Mouse (Mus musculus) pancreas, adult 10 weeks (tissue): ENCODE results near the gene Hist3h2a. TPM values are rescaled to one million over a fixed set of nuclear protein-coding genes. Genes with fewer than 3 reads are reported as not detected.

Experiments used
- polyA plus RNA-seq: library from polyadenylated mRNA; stranded (reverse); fragments of 350-450 nt; fragmentation: Illumina TruSeq; extraction: RNeasy Lipid Tissue Mini Kit (QIAGEN cat#74804); gene quantifications from one replicate; pipeline ENCODE4 v1.2.3, GENCODE M21; 2015; ENCODE audit warnings: low read depth, low replicate concordance; ENCODE audit not compliant: insufficient read depth

Hist3h2a gene
- polyA plus RNA-seq = 4.9 TPM

DNA sequence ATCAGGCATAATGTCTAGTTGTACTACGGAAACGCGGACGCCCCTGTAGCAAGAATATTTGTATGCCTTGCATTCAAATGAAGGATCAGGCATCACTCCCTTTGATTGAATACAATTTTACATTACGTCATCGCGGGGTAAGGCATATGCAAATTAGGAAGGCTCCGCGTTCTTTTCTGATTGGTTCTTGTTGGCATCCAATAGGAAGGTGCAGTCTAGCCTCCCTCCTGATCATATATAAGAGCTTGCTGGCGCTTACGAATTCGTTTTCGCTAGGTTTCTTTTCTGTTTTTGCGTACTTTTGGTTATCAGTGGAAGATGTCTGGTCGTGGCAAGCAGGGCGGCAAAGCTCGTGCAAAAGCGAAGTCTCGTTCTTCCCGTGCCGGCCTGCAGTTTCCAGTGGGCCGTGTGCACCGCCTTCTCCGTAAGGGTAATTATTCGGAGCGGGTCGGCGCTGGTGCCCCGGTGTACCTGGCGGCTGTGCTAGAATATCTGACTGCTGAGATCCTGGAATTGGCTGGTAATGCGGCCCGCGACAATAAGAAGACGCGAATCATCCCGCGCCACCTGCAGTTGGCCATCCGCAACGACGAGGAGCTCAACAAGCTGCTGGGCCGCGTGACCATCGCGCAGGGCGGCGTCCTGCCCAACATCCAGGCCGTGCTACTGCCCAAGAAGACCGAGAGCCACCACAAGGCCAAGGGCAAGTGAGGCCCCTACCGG, at the start of gene Hist3h2a, which contains the start of gene Trim17:
Gene Hist3h2a (plus strand): TSS at position 266 of the 723 bp plus-strand sequence.
Gene Trim17 (plus strand): TSS at position 266 of the 723 bp plus-strand sequence.

DNA sequence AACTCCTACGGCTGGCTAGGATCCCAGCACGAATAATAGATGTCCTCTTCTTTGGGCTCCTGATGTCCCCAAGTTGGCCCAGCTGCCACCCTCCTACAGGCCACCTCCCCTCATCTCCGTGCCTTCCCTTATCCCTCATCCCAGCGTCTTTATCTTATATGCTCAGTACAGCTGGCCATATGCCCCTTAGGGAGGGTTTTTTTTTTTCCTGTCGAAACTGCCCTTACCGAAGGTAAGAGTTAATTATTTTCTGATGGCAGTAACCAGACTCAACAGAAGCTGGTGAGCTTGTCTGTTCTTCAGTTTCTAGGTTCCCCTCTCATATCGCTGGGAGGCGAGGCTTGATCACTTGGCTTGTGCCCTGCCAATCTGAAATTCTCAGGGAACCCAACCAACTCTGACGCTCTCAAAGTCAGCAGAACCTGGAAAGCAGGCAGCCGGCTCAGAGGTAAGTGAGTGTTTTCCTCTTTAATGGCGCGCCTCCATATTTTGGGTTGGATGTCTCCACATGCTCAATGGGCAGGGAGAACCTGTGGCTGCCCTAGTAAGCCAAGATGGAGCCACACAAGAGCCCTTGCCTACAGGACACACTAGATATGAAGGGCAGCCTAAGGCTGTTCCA, 36.6 kb upstream of the Hist3h2a start, which contains the start of gene Btnl10:
Gene Btnl10 (plus strand): TSS at position 164 of the 622 bp plus-strand sequence.

DNA sequence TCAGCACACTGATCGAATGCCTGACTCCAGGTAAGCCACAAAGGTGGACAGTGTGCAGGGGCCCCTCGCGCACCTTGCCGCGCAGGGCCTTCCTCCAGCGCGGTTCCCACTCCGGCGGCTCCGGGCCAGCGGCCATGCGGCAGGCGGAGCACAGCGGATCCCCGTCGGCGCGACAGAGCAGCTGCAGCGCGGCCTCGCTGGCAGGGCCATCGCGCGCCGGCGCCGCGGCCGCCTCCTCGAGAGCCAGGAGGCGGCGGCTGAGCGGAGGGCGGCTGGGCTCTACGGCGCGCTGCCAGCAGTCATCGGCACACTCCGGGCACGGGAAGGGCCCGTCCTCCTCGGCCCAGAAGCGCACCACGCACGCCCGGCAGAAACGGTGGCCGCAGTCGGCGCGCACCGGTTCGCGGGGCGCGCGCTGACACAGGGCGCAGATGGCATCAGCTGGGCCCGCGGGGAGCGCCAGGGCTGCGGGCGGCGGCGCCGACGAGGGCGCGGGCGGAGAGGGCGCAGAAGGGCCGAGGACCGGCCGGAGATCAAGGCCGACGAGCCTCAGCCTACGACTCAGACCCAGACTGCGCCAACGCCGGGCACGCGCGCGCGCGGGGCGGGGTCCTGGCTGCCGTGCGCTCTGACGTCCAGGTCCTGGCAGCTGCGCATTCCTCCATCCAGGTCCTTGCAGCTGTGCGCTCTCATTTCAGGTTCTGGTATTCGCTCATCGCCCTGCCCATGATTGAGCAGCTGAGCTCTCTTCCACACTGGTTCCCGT, 16.0 kb upstream of the Hist3h2a start, which contains the start of gene Rnf187:
Gene Rnf187 (minus strand): TSS at position 595 of the 766 bp plus-strand sequence.

DNA sequence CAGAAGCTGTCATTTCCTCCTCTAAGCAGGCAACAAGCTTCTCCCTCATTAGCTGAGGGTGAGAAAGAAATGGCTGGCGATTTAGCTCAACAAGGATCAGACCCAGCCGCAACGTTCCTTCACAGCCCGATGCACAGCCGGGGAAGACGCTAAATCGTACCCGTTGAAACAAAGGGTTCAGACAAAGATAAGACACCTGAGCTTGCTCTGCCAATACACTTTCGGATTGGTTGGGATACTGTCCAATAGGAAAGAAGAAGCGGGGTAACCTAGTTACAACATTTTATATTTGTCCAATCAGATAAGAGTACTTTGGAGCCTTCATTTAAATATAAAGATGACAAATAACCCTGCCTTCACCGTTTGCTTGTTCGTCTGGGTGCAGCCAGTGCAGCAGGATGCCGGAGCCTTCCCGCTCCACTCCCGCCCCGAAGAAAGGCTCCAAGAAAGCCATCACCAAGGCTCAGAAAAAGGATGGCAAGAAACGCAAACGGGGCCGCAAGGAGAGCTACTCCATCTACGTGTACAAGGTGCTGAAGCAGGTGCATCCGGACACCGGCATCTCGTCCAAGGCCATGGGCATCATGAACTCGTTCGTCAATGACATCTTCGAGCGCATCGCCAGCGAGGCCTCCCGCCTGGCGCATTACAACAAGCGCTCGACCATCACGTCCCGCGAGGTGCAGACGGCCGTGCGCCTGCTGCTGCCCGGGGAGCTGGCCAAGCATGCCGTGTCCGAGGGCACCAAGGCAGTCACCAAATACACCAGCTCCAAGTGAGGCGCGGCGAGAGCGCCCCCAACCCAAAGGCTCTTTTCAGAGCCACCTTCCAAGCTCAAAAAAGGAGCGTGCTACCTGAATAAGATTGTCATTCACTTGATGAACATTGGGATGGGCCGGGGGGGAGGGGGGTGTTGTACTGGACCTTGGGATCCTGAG, 5.7 kb upstream of the Hist3h2a start, which contains the start of gene Hist3h2ba:
Gene Hist3h2ba (plus strand): TSS at position 379 of the 938 bp plus-strand sequence.

DNA sequence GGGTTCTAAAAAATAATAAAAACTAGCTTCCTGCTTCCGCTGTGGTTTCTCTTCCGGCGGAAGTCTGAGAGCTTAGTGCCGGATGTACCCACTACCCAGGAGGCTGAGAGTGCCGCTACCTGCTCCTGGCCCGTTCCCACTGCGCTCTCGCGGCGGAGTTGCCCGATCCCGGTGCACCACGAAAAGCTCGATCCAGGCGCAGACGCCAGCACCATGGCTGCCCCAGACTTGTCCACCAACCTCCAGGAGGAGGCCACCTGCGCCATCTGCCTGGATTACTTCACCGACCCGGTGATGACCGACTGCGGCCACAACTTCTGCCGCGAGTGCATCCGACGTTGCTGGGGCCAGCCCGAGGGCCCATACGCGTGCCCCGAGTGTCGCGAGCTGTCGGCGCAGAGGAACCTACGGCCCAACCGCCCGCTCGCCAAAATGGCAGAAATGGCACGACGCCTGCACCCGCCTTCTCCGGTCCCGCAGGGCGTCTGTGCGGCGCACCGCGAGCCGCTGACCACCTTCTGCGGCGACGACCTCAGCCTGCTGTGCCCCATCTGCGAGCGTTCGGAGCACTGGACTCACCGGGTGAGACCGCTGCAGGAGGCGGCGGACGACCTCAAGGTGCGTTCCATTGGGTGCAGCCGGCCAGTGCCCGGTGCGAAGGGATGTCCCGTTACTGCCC, 23.7 kb downstream of the Hist3h2a start, which contains the start of gene Trim11:
Gene Trim11 (plus strand): TSS at position 67 of the 679 bp plus-strand sequence.

Other genes starting within 250 kb of the Hist3h2a start
- gene Olfr318, start 230.7 kb upstream of the Hist3h2a start, polyA plus RNA-seq = not detected
- not detected for gene Olfr317, start 215.5 kb upstream of the Hist3h2a start, polyA plus RNA-seq
- not detected for gene Olfr316, start 202.0 kb upstream of the Hist3h2a start, polyA plus RNA-seq
- gene Olfr315, start 181.5 kb upstream of the Hist3h2a start, polyA plus RNA-seq = not detected
- gene Olfr314, start 171.7 kb upstream of the Hist3h2a start, polyA plus RNA-seq = not detected
- 10.9 TPM for gene Fam183b, start 152.7 kb upstream of the Hist3h2a start, polyA plus RNA-seq
- not detected for gene Olfr313, start 139.7 kb upstream of the Hist3h2a start, polyA plus RNA-seq
- gene Olfr312, start 125.4 kb upstream of the Hist3h2a start, polyA plus RNA-seq = not detected
- not detected for gene Olfr311, start 115.4 kb upstream of the Hist3h2a start, polyA plus RNA-seq
- gene Gm12258, start 107.5 kb upstream of the Hist3h2a start, polyA plus RNA-seq = 3.5 TPM
- 2.1 TPM for gene 2810021J22Rik, start 87.5 kb upstream of the Hist3h2a start, polyA plus RNA-seq
- 0.94 TPM for gene Zfp39, start 50.5 kb upstream of the Hist3h2a start, polyA plus RNA-seq
- not detected for gene Btnl10, start 36.8 kb upstream of the Hist3h2a start, polyA plus RNA-seq
- gene Rnf187, start 15.8 kb upstream of the Hist3h2a start, polyA plus RNA-seq = 27.0 TPM
- gene Hist3h2ba, start 5.8 kb upstream of the Hist3h2a start, polyA plus RNA-seq = not detected
- not detected for gene Trim17, start within 50 bp of the Hist3h2a start, polyA plus RNA-seq
- gene Trim11, start 23.4 kb downstream of the Hist3h2a start, polyA plus RNA-seq = 11.7 TPM
- 0.20 TPM for gene Obscn, start 181.7 kb downstream of the Hist3h2a start, polyA plus RNA-seq
- gene Iba57, start 209.1 kb downstream of the Hist3h2a start, polyA plus RNA-seq = 0.92 TPM
- 0.63 TPM for gene Gjc2, start 228.5 kb downstream of the Hist3h2a start, polyA plus RNA-seq
- gene Guk1, start 237.5 kb downstream of the Hist3h2a start, polyA plus RNA-seq = 44.7 TPM
- 12.7 TPM for gene Mrpl55, start 247.8 kb downstream of the Hist3h2a start, polyA plus RNA-seq